Mouse (Mus musculus) erythroblast, embryonic 14.5 days (primary cell): ENCODE results near the gene Pcnx4.

Source experiments
- GATA1 ChIP-seq: IDR thresholded peaks from 2 replicates; pipeline ENCODE4 v1.6.1; 2012; ENCODE audit warnings: low read length, inconsistent platforms, mixed read lengths
- TAL1 ChIP-seq: IDR thresholded peaks from 3 replicates; pipeline ENCODE4 v1.6.1; 2012; ENCODE audit warnings: low read length, inconsistent platforms, mixed read lengths

GRCm38 (mm10) chr12:72594001-72594400 lies 57.8 kb downstream of the Pcnx4 start:
- no peak for TF ChIP-seq TAL1
- no peak for TF ChIP-seq GATA1
